Mouse (Mus musculus) thymus, postnatal 0 days (tissue): ENCODE measurements at regions not wholly inside any gene's neighbourhood (a gene's known extent, or its start where the extent isn't known, plus 50 kb on each side); places are given as distances from the start of the nearest gene placed in this dataset.

ENCODE experiments used
- DNase-seq: peaks from one replicate; pipeline ENCODE4 v3.0.0-alpha.2; 2015; ENCODE audit warnings: low spot score

GRCm38 (mm10) chr10:126502013-126502688 is 399.0 kb downstream of the Atp23 start:
- DNase-seq = peak; percentile 62

- DNase-seq = no peak
Measured at GRCm38 (mm10) chr10:126498726-126499125, 402.4 kb downstream of the Atp23 start.

GRCm38 (mm10) chr10:126493734-126494133 is 407.4 kb downstream of the Atp23 start:
- DNase-seq = no peak

GRCm38 (mm10) chr10:126492211-126492610 is 408.9 kb downstream of the Atp23 start:
- no peak for DNase-seq

- no peak for DNase-seq
Measured at GRCm38 (mm10) chr10:126485129-126485528, 416.0 kb downstream of the Atp23 start.

GRCm38 (mm10) chr10:126483479-126483878 is 417.7 kb downstream of the Atp23 start:
- DNase-seq = no peak

GRCm38 (mm10) chr10:126480382-126480781 is 420.8 kb downstream of the Atp23 start:
- no peak for DNase-seq

GRCm38 (mm10) chr10:126479743-126480142 is 421.4 kb downstream of the Atp23 start:
- DNase-seq = no peak

GRCm38 (mm10) chr10:126473050-126473719 is 428.0 kb downstream of the Atp23 start:
- DNase-seq = no peak

GRCm38 (mm10) chr10:126470838-126471491 is 430.2 kb downstream of the Atp23 start:
- no peak for DNase-seq

GRCm38 (mm10) chr10:126462770-126463169 is 438.4 kb downstream of the Atp23 start:
- no peak for DNase-seq

GRCm38 (mm10) chr10:126458523-126458922 is 442.6 kb downstream of the Atp23 start:
- no peak for DNase-seq

GRCm38 (mm10) chr10:126452757-126453528 is 448.2 kb downstream of the Atp23 start:
- DNase-seq = no peak

- DNase-seq = no peak
Measured at GRCm38 (mm10) chr10:126452057-126452622, 449.0 kb downstream of the Atp23 start.

- DNase-seq = no peak
Measured at GRCm38 (mm10) chr10:126431222-126431621, 465.3 kb downstream of the Lrig3 start.

GRCm38 (mm10) chr10:126430346-126430745 is 464.4 kb downstream of the Lrig3 start:
- no peak for DNase-seq

- no peak for DNase-seq
Measured at GRCm38 (mm10) chr10:126429502-126429901, 463.5 kb downstream of the Lrig3 start.

- no peak for DNase-seq
Measured at GRCm38 (mm10) chr10:126422066-126422465, 456.1 kb downstream of the Lrig3 start.

GRCm38 (mm10) chr10:126413786-126414185 is 447.8 kb downstream of the Lrig3 start:
- no peak for DNase-seq

- DNase-seq = no peak
Measured at GRCm38 (mm10) chr10:126392235-126392634, 426.3 kb downstream of the Lrig3 start.

- DNase-seq = no peak
Measured at GRCm38 (mm10) chr10:126391770-126392169, 425.8 kb downstream of the Lrig3 start.
